Mouse (Mus musculus): ENCODE measurements around the gene Pcdh15. TPM values are rescaled to one million over a fixed set of nuclear protein-coding genes. Genes with fewer than 3 reads are reported as not detected.

Pcdh15 gene
- polyA plus RNA-seq, 2 experiments = 1.0 TPM

DNA sequence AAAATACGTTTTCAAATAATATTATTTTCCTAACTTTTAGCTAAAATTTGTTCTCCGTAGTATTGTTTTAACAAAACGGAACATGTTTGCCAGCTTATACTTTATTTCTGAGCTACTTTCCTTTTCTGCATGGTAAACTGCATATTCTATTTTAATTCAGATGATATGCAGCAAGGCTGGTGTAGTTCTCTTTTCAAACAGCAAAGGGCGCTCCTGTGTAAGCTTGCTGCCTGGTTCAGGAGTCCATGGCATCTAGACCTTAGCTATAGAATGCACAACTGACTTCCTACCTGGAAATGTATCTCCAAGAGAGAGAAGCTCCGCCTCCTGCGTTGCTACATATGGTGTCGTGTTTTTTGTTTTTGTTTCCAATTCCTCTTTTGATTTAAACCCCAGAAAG lies 465.1 kb downstream of the Pcdh15 start:
- Histone ChIP-seq H3K27me3 (ENCODE audit: control insufficient read depth, insufficient read depth, low read length) (no peaks in the 10 kb centered on the region), H3K4me3 (replicated peaks; ENCODE audit: low read length) (no peak overlapping the region), H3K9me3 (ENCODE audit: control insufficient read depth, low read length) (no peaks in the 10 kb centered on the region), H3K4me2 (replicated peaks; ENCODE audit: low read depth, low read length, severe bottlenecking) (no peak overlapping the region), H3K4me1 (ENCODE audit: control insufficient read depth, insufficient read depth, low read length) (no peaks in the 10 kb centered on the region), H3K27ac (replicated peaks; ENCODE audit: low read depth, low read length) (no peak overlapping the region), H3K9ac (ENCODE audit: low read depth, low read length, severe bottlenecking) (no peak overlapping the region), H3K36me3 (ENCODE audit: control insufficient read depth, insufficient read depth, low read length) (no peaks in the 10 kb centered on the region)
- ATAC-seq (ENCODE audit: low FRiP score, low read depth) (no peak), DNase-seq (ENCODE audit: low spot score) (no peak)
- TF ChIP-seq POLR2A (IDR thresholded peaks at IDR 0.05; ENCODE audit: borderline replicate concordance, extremely low read depth, insufficient read depth, insufficient read length) = no peak
- WGBS = 66% methylated on average over 7 of the region's 7 CpGs

DNA sequence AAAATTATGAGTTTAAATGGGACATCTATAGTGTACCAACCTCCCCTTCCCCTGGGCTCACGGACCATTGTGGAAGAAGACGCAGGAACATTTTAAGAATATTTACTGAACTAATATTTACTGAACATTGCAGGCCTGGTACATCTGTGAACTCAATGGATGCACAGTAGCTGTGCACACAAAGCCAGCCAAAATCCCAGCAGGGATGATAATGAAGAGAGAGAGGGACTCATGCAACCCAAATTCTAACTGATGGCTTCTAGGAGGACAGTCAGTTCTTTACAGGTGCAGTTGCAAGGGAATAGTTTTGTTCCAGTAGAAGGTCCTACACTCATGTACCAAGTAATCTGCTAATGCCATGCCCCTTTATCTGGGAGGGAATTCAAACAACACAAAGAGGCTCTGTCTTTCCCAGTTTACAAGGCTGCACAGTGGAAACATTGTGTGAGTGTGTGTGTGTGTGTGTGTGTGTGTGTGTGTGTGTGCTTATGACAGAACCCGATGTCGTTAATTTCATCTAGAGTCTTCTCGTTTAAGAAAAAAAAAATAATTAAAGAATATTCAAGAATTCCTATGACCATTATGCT lies 475.7 kb downstream of the Pcdh15 start:
- no peaks in the 10 kb centered on the region for H3K36me3 ChIP-seq (ENCODE audit: control insufficient read depth, insufficient read depth, low read length)
- H3K27me3 ChIP-seq (ENCODE audit: control insufficient read depth, insufficient read depth, low read length) = no peaks in the 10 kb centered on the region
- H3K4me2 ChIP-seq (replicated peaks; ENCODE audit: low read depth, low read length, severe bottlenecking) = no peak overlapping the region
- no peak for TF ChIP-seq POLR2A (IDR thresholded peaks at IDR 0.05; ENCODE audit: borderline replicate concordance, extremely low read depth, insufficient read depth, insufficient read length)
- no peak overlapping the region for H3K27ac ChIP-seq (replicated peaks; ENCODE audit: low read depth, low read length)
- H3K4me1 ChIP-seq (ENCODE audit: control insufficient read depth, insufficient read depth, low read length) = no peaks in the 10 kb centered on the region
- DNase-seq (ENCODE audit: low spot score) (no peak), ATAC-seq (ENCODE audit: low FRiP score, low read depth) (no peak)
- no peak overlapping the region for H3K9ac ChIP-seq (ENCODE audit: low read depth, low read length, severe bottlenecking)
- WGBS = 96% methylated on average over 5 of the region's 5 CpGs
- H3K9me3 ChIP-seq (ENCODE audit: control insufficient read depth, low read length) = no peaks in the 10 kb centered on the region
- H3K4me3 ChIP-seq (replicated peaks; ENCODE audit: low read length) = no peak overlapping the region

- no peak for TF ChIP-seq POLR2A (IDR thresholded peaks at IDR 0.05; ENCODE audit: borderline replicate concordance, extremely low read depth, insufficient read depth, insufficient read length)
- no peaks in the 10 kb centered on the region for H3K27me3 ChIP-seq (ENCODE audit: control insufficient read depth, insufficient read depth, low read length)
- no peak overlapping the region for H3K9ac ChIP-seq (ENCODE audit: low read depth, low read length, severe bottlenecking)
- no peak overlapping the region for H3K4me3 ChIP-seq (replicated peaks; ENCODE audit: low read length)
- 95% methylated on average over 1 of the region's 1 CpGs for WGBS
- H3K4me1 ChIP-seq (ENCODE audit: control insufficient read depth, insufficient read depth, low read length) = no peaks in the 10 kb centered on the region
- DNase-seq (ENCODE audit: low spot score) (no peak), ATAC-seq (ENCODE audit: low FRiP score, low read depth) (no peak)
- no peaks in the 10 kb centered on the region for H3K9me3 ChIP-seq (ENCODE audit: control insufficient read depth, low read length)
- H3K4me2 ChIP-seq (replicated peaks; ENCODE audit: low read depth, low read length, severe bottlenecking) = no peak overlapping the region
- H3K36me3 ChIP-seq (ENCODE audit: control insufficient read depth, insufficient read depth, low read length) = no peaks in the 10 kb centered on the region
- no peak overlapping the region for H3K27ac ChIP-seq (replicated peaks; ENCODE audit: low read depth, low read length)
Measured at GRCm38 (mm10) chr10:73667501-73667900, 568.4 kb downstream of the Pcdh15 start.

DNA sequence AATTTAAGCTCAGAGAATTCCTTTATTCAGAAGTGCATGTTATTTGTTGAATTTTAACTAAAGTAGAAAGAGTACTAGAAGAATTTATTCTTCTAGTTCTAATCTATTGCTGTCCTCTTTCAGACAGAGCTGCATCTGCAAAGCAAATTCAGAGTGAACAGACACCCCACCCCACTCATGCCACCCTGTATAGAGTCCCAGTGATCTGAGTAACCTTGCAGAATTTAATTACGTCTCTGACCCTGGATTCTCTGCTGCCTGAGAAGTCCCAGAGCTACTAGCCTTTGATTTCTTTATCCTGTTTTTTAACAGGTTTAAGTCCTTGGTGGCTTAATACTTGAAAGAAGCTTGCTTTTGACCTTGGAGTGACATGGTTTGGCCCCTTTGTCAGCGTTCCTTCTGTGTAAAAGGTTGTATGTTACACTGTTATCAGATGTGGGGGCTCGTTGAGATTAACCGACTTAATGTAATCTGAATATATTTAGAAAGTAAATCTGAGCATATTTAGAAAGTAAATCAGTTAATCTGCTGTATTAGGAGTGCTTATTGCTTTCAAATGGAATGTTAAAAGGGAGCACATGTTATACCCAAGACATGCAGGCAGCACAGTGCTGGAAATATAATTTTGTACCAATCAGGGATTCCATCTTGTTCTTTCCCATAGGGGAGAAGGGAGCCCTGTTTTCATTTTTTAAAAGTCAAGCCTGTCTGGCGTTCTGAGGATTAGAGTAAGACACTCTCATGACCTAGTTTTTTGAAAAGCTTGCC lies 601.6 kb downstream of the Pcdh15 start:
- Histone ChIP-seq H3K27me3 (ENCODE audit: control insufficient read depth, insufficient read depth, low read length) (no peaks in the 10 kb centered on the region), H3K9me3 (ENCODE audit: control insufficient read depth, low read length) (no peaks in the 10 kb centered on the region), H3K4me2 (replicated peaks; ENCODE audit: low read depth, low read length, severe bottlenecking) (no peak overlapping the region), H3K4me3 (replicated peaks; ENCODE audit: low read length) (no peak overlapping the region), H3K36me3 (ENCODE audit: control insufficient read depth, insufficient read depth, low read length) (no peaks in the 10 kb centered on the region), H3K4me1 (ENCODE audit: control insufficient read depth, insufficient read depth, low read length) (no peaks in the 10 kb centered on the region), H3K27ac (replicated peaks; ENCODE audit: low read depth, low read length) (no peak overlapping the region), H3K9ac (ENCODE audit: low read depth, low read length, severe bottlenecking) (no peak overlapping the region)
- WGBS = 54% methylated on average over 5 of the region's 5 CpGs
- no peak for TF ChIP-seq POLR2A (IDR thresholded peaks at IDR 0.05; ENCODE audit: borderline replicate concordance, extremely low read depth, insufficient read depth, insufficient read length)
- DNase-seq (ENCODE audit: low spot score) (no peak), ATAC-seq (ENCODE audit: low FRiP score, low read depth) (no peak)

- Histone ChIP-seq H3K4me3 (replicated peaks; ENCODE audit: low read length) (no peak overlapping the region), H3K9me3 (ENCODE audit: control insufficient read depth, low read length) (no peaks in the 10 kb centered on the region), H3K9ac (ENCODE audit: low read depth, low read length, severe bottlenecking) (no peak overlapping the region), H3K4me2 (replicated peaks; ENCODE audit: low read depth, low read length, severe bottlenecking) (no peak overlapping the region), H3K36me3 (ENCODE audit: control insufficient read depth, insufficient read depth, low read length) (no peaks in the 10 kb centered on the region), H3K27ac (replicated peaks; ENCODE audit: low read depth, low read length) (no peak overlapping the region), H3K4me1 (ENCODE audit: control insufficient read depth, insufficient read depth, low read length) (no peaks in the 10 kb centered on the region), H3K27me3 (ENCODE audit: control insufficient read depth, insufficient read depth, low read length) (no peaks in the 10 kb centered on the region)
- DNase-seq (ENCODE audit: low spot score) (no peak), ATAC-seq (ENCODE audit: low FRiP score, low read depth) (no peak)
- no peak for TF ChIP-seq POLR2A (IDR thresholded peaks at IDR 0.05; ENCODE audit: borderline replicate concordance, extremely low read depth, insufficient read depth, insufficient read length)
- 85% methylated on average over 7 of the region's 7 CpGs for WGBS
Measured at GRCm38 (mm10) chr10:73725566-73726240, 626.6 kb downstream of the Pcdh15 start.

All from limb, embryonic 14.5 days (tissue).